24 mouse cellular contexts compared by ENCODE assay signal in the genomic region with DNA sequence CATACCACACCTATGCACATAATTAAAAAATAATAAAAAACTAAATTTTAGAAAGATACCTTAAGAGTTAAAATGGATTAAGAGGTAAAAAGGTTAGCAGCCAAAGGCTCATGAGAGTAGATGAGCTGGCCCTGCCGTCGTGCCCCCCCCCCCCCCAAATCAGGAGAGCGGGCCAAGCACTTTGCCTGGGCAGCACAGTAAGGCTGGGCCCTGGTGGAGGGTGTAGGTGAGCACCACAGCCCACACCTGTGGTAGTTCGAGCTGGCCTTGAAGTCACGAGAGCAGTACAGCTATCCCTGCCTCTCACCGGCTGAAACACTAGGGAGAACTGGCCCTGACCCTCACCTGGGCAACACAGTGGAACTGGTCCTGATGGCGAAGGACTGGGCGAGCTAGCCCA. TPM values are rescaled to one million over a fixed set of nuclear protein-coding genes. Genes with fewer than 3 reads are reported as not detected.
DNase-seq lines count a peak whose midpoint lies in the region; ATAC-seq and TF ChIP-seq lines count a peak whose summit lies in the region.
"Had no signal": no experiment of that assay in that cellular context is flagged by ENCODE, and none has a peak within 500 bp of the region (broad histone marks: within the 10 kb centered on the region; RNA-seq: fewer than 3 reads in every experiment).

No protein-coding gene starts in this region.

- WGBS in hindbrain, embryonic 12.5 days = 94% methylated on average over 8 of the region's 8 CpGs
- 96% methylated on average over 8 of the region's 8 CpGs for WGBS in hindbrain, embryonic 10.5 days
- 90% methylated on average over 8 of the region's 8 CpGs for WGBS in liver, embryonic 11.5 days
- WGBS in hindbrain, embryonic 16.5 days = 96% methylated on average over 8 of the region's 8 CpGs
- WGBS in midbrain, postnatal 0 days = 96% methylated on average over 7 of the region's 8 CpGs

- H3K4me2 ChIP-seq in hindbrain, embryonic 12.5 days (replicated peaks) = no peak overlapping the region
- H3K4me2 ChIP-seq in liver, embryonic 11.5 days = no peak overlapping the region
- H3K4me2 ChIP-seq in hindbrain, embryonic 16.5 days (ENCODE audit: low read length) = no peak overlapping the region
- no peak overlapping the region for H3K4me2 ChIP-seq in midbrain, postnatal 0 days (ENCODE audit: low read depth, low read length, poor library complexity, severe bottlenecking)
- H3K4me2 ChIP-seq: heart, embryonic 15.5 days; kidney, embryonic 15.5 days; lung, embryonic 15.5 days; midbrain, embryonic 12.5 days had no signal

- H3K27ac ChIP-seq in hindbrain, embryonic 12.5 days = no peak overlapping the region
- no peak overlapping the region for H3K27ac ChIP-seq in hindbrain, embryonic 10.5 days
- H3K27ac ChIP-seq in liver, embryonic 11.5 days (ENCODE audit: low read depth, low read length) = no peak overlapping the region
- H3K27ac ChIP-seq in hindbrain, embryonic 16.5 days (ENCODE audit: low read depth, low read length) = no peak overlapping the region
- H3K27ac ChIP-seq in midbrain, postnatal 0 days (ENCODE audit: low read depth, low read length) = no peak overlapping the region
- H3K27ac ChIP-seq: heart, embryonic 15.5 days; kidney, embryonic 15.5 days; lung, embryonic 15.5 days; midbrain, embryonic 12.5 days had no signal

- no peak overlapping the region for H3K4me3 ChIP-seq in hindbrain, embryonic 12.5 days
- no peak overlapping the region for H3K4me3 ChIP-seq in hindbrain, embryonic 10.5 days
- H3K4me3 ChIP-seq in liver, embryonic 11.5 days (ENCODE audit: low read depth, low read length) = no peak overlapping the region
- H3K4me3 ChIP-seq in hindbrain, embryonic 16.5 days (ENCODE audit: low read length) = no peak overlapping the region
- no peak overlapping the region for H3K4me3 ChIP-seq in midbrain, postnatal 0 days (ENCODE audit: low read depth, low read length)
- H3K4me3 ChIP-seq: erythroblast, embryonic 14.5 days; heart, embryonic 15.5 days; kidney, embryonic 15.5 days; lung, embryonic 15.5 days; midbrain, embryonic 12.5 days; myocyte had no signal

- no peak for TF ChIP-seq CTCF in midbrain, postnatal 0 days (IDR thresholded peaks at IDR 0.05)

- H3K9ac ChIP-seq in hindbrain, embryonic 12.5 days = no peak overlapping the region
- no peak overlapping the region for H3K9ac ChIP-seq in liver, embryonic 11.5 days (ENCODE audit: low read depth, low read length)
- no peak overlapping the region for H3K9ac ChIP-seq in hindbrain, embryonic 16.5 days (ENCODE audit: low read depth, low read length)
- H3K9ac ChIP-seq in midbrain, postnatal 0 days (replicated peaks; ENCODE audit: low read length, poor library complexity, severe bottlenecking) = no peak overlapping the region
- H3K9ac ChIP-seq: heart, embryonic 15.5 days; kidney, embryonic 15.5 days; lung, embryonic 15.5 days; midbrain, embryonic 12.5 days had no signal

- peaks cover 29% of the 10 kb centered on the region for H3K36me3 ChIP-seq in hindbrain, embryonic 12.5 days
- H3K36me3 ChIP-seq in hindbrain, embryonic 10.5 days = peaks cover 43% of the 10 kb centered on the region
- H3K36me3 ChIP-seq in liver, embryonic 11.5 days (ENCODE audit: control insufficient read depth, insufficient read depth, low read length) = 0 out of 2 replicates have a peak, but pooled peaks cover 1% of the 10 kb centered on the region
- H3K36me3 ChIP-seq in hindbrain, embryonic 16.5 days (ENCODE audit: control insufficient read depth, insufficient read depth, low read length) = peaks cover 4% of the 10 kb centered on the region; the same call in 1 of the 2 replicates
- H3K36me3 ChIP-seq in midbrain, postnatal 0 days (ENCODE audit: insufficient read depth, low read length) = peaks cover 6% of the 10 kb centered on the region; the same call in 1 of the 2 replicates

- H3K4me1 ChIP-seq in hindbrain, embryonic 12.5 days = no peaks in the 10 kb centered on the region
- no peaks in the 10 kb centered on the region for H3K4me1 ChIP-seq in hindbrain, embryonic 10.5 days (replicated peaks)
- peaks cover 11% of the 10 kb centered on the region for H3K4me1 ChIP-seq in liver, embryonic 11.5 days (replicated peaks; ENCODE audit: control insufficient read depth, insufficient read depth, low read length)
- H3K4me1 ChIP-seq in hindbrain, embryonic 16.5 days (ENCODE audit: control insufficient read depth, insufficient read depth, low read depth, low read length) = 0 out of 2 replicates have a peak, but pooled peaks cover 2% of the 10 kb centered on the region
- H3K4me1 ChIP-seq in midbrain, postnatal 0 days (ENCODE audit: insufficient read depth, low read length) = no peaks in the 10 kb centered on the region
- H3K4me1 ChIP-seq: kidney, embryonic 15.5 days; lung, embryonic 15.5 days; midbrain, embryonic 12.5 days had no signal

- DNase-seq in hindbrain, embryonic 10.5 days (ENCODE audit: low spot score) = no peak
- DNase-seq in liver, embryonic 11.5 days (ENCODE audit: low spot score) = no peak
- DNase-seq in liver = no peak
- DNase-seq in midbrain, postnatal 0 days (ENCODE audit: low spot score) = no peak
- DNase-seq: adrenal gland, postnatal 14 days; cerebellum, adult 11-12 months; cerebellum, adult 9-11 months; embryo, embryonic 11 days; gastrocnemius, postnatal 10 days; kidney, adult 18-20 months; kidney, postnatal 4 days; layer of hippocampus, postnatal 36 days; right cerebral cortex, postnatal 25 days; thymus, postnatal 14 days had no signal

- ATAC-seq in hindbrain, embryonic 12.5 days (ENCODE audit: low FRiP score) = 0 out of 2 replicates have a peak, but pooled peaks have one; percentile 35
- ATAC-seq in liver, embryonic 11.5 days (replicated peaks; ENCODE audit: low FRiP score) = 0 out of 2 replicates have a peak, but pooled peaks have one; percentile 5
- peak; percentile 41; the same call in 1 of the 2 replicates for ATAC-seq in hindbrain, embryonic 16.5 days
- ATAC-seq in midbrain, postnatal 0 days (ENCODE audit: low FRiP score) = peak; percentile 31; the same call in 1 of the 2 replicates
- ATAC-seq in cerebellum, adult (ENCODE audit: insufficient number of reproducible peaks, low FRiP score, low TSS enrichment) = no peak
- ATAC-seq: CD4-positive, CD25-positive, alpha-beta regulatory T cell, adult 4 months had no signal

- no peaks in the 10 kb centered on the region for H3K9me3 ChIP-seq in hindbrain, embryonic 12.5 days (replicated peaks)
- no peaks in the 10 kb centered on the region for H3K9me3 ChIP-seq in hindbrain, embryonic 10.5 days
- H3K9me3 ChIP-seq in liver, embryonic 11.5 days (ENCODE audit: control insufficient read depth, low read length) = no peaks in the 10 kb centered on the region
- H3K9me3 ChIP-seq in hindbrain, embryonic 16.5 days (ENCODE audit: control insufficient read depth, low read length) = no peaks in the 10 kb centered on the region
- H3K9me3 ChIP-seq in midbrain, postnatal 0 days (ENCODE audit: low read length) = no peaks in the 10 kb centered on the region
- H3K9me3 ChIP-seq: heart, embryonic 15.5 days; kidney, embryonic 15.5 days; lung, embryonic 15.5 days; midbrain, embryonic 12.5 days had no signal

- H3K27me3 ChIP-seq in hindbrain, embryonic 12.5 days = no peaks in the 10 kb centered on the region
- H3K27me3 ChIP-seq in hindbrain, embryonic 10.5 days (ENCODE audit: insufficient read depth, poor library complexity, severe bottlenecking) = no peaks in the 10 kb centered on the region
- H3K27me3 ChIP-seq in liver, embryonic 11.5 days (replicated peaks; ENCODE audit: control insufficient read depth, insufficient read depth, low read length) = no peaks in the 10 kb centered on the region
- H3K27me3 ChIP-seq in hindbrain, embryonic 16.5 days (replicated peaks; ENCODE audit: control insufficient read depth, insufficient read depth, low read length) = no peaks in the 10 kb centered on the region
- no peaks in the 10 kb centered on the region for H3K27me3 ChIP-seq in midbrain, postnatal 0 days (ENCODE audit: insufficient read depth, low read length)
- H3K27me3 ChIP-seq: heart, embryonic 15.5 days; kidney, embryonic 15.5 days; lung, embryonic 15.5 days; midbrain, embryonic 12.5 days had no signal

RNA-seq across cellular contexts. Expression of a gene that starts 10.5 kb away (rescaled TPM):
- 58.1 and 69.1 TPM in 2 replicates for polyA plus RNA-seq in hindbrain, embryonic 12.5 days (2016; fragmentation: Nextera tagmentation; extraction: Ambion mirVana)
- 30.6 and 35.6 TPM in 2 replicates for polyA plus RNA-seq in hindbrain, embryonic 10.5 days (2016; fragmentation: Nextera tagmentation; extraction: Ambion mirVana)
- 18.9 and 19.7 TPM in 2 replicates for polyA plus RNA-seq in liver, embryonic 11.5 days (2014; fragmentation: Nextera tagmentation; extraction: Ambion mirVana)
- polyA plus RNA-seq in hindbrain, embryonic 16.5 days (2015; fragmentation: Nextera tagmentation; extraction: Ambion mirVana) = 52.1 and 54.0 TPM in 2 replicates
- total RNA-seq in midbrain, postnatal 0 days (2014; rRNA removed) = 38.2 and 57.3 TPM in 2 replicates
- 38.6 and 39.3 TPM in 2 replicates for polyA plus RNA-seq in midbrain, postnatal 0 days (2015; fragmentation: Nextera tagmentation; extraction: Ambion mirVana)

RNA-seq across cellular contexts. Expression of a gene that starts 10.7 kb away (rescaled TPM):
- polyA plus RNA-seq in hindbrain, embryonic 12.5 days (2016; fragmentation: Nextera tagmentation; extraction: Ambion mirVana) = 5.2 TPM in 2 replicates
- 4.2 and 4.7 TPM in 2 replicates for polyA plus RNA-seq in hindbrain, embryonic 10.5 days (2016; fragmentation: Nextera tagmentation; extraction: Ambion mirVana)
- 5.5 and 6.4 TPM in 2 replicates for polyA plus RNA-seq in liver, embryonic 11.5 days (2014; fragmentation: Nextera tagmentation; extraction: Ambion mirVana)
- polyA plus RNA-seq in hindbrain, embryonic 16.5 days (2015; fragmentation: Nextera tagmentation; extraction: Ambion mirVana) = 2.2 and 2.5 TPM in 2 replicates
- total RNA-seq in midbrain, postnatal 0 days (2014; rRNA removed) = 3.1 and 3.5 TPM in 2 replicates
- polyA plus RNA-seq in midbrain, postnatal 0 days (2015; fragmentation: Nextera tagmentation; extraction: Ambion mirVana) = 1.2 and 1.4 TPM in 2 replicates
